Mouse (Mus musculus) limb, embryonic 14.5 days (tissue): ENCODE data around the gene AU018091. TPM values are rescaled to one million over a fixed set of nuclear protein-coding genes. Genes with fewer than 3 reads are reported as not detected.

Source experiments
- microRNA counts: library from miRNA; unstranded; fragments of <30 nt; microRNA quantifications from one replicate; lab custom pipeline; 2016
- microRNA-seq: library from miRNA; unstranded; fragments of <30 nt; microRNA quantifications from one replicate; pipeline ENCODE4, GENCODE M21; 2016
- polyA plus RNA-seq, 2 experiments: library from polyadenylated mRNA; depleted of rRNA in 1 of 2; stranded (reverse) in 1 of 2; unstranded in 1 of 2; fragments of >200 nt; fragmentation: Nextera tagmentation in 1 of 2; extraction: Ambion mirVana in 1 of 2; gene quantifications; 2 replicates each; pipeline versions ENCODE4 v1.2.1 to v1.2.3; 2012 to 2014

The AU018091 gene
- polyA plus RNA-seq, 2 experiments: 0.23 to 0.28 TPM

MicroRNA genes within 50 kb of the gene (microRNA counts, 519-probe panel; counts per million panel counts)
- microRNA mmu-miR-290-3p (lab: Ali Mortazavi, UCI): 2,473 counts per million, percentile 41 among the panel's probes with 10 or more counts
- 379 counts per million, percentile 1 among the panel's probes with 10 or more counts for microRNA mmu-miR-290-5p (lab: Ali Mortazavi, UCI)
- microRNA mmu-miR-291a-3p (lab: Ali Mortazavi, UCI): 2,422 counts per million, percentile 39 among the panel's probes with 10 or more counts
- not detected for microRNA mmu-miR-291a-5p (lab: Ali Mortazavi, UCI)
- microRNA mmu-miR-292-5p (lab: Ali Mortazavi, UCI): not detected

Small RNA genes within 50 kb of the gene (microRNA-seq; reads per million reads assigned to microRNA genes)
- gene Mir290a (not detected), gene Mir290b (not detected), gene Mir291a (not detected), gene Mir292 (not detected), gene Mir292b (not detected)

Other genes with a start within 250 kb of the AU018091 start
- gene Nlrp12, start 80.5 kb upstream of the AU018091 start, polyA plus RNA-seq (2012; rRNA removed): not detected in 2 replicates
- not detected in 2 replicates for gene Nlrp12, start 80.5 kb upstream of the AU018091 start, polyA plus RNA-seq (2014; fragmentation: Nextera tagmentation; extraction: Ambion mirVana)
- 209 and 348 TPM in 2 replicates for gene Myadm, start 119.9 kb upstream of the AU018091 start, polyA plus RNA-seq (2012; rRNA removed)
- 126 and 141 TPM in 2 replicates for gene Myadm, start 119.9 kb upstream of the AU018091 start, polyA plus RNA-seq (2014; fragmentation: Nextera tagmentation; extraction: Ambion mirVana)
- 1.6 and 1.7 TPM in 2 replicates for gene Prkcg, start 120.0 kb upstream of the AU018091 start, polyA plus RNA-seq (2012; rRNA removed)
- gene Prkcg, start 120.0 kb upstream of the AU018091 start, polyA plus RNA-seq (2014; fragmentation: Nextera tagmentation; extraction: Ambion mirVana): 0.17 and 0.35 TPM in 2 replicates
- gene Cacng7, start 163.8 kb upstream of the AU018091 start, polyA plus RNA-seq (2012; rRNA removed): 129 and 207 TPM in 2 replicates
- gene Cacng7, start 163.8 kb upstream of the AU018091 start, polyA plus RNA-seq (2014; fragmentation: Nextera tagmentation; extraction: Ambion mirVana): 2.5 and 3.9 TPM in 2 replicates
- 4.0 and 5.5 TPM in 2 replicates for gene Cacng8, start 221.5 kb upstream of the AU018091 start, polyA plus RNA-seq (2012; rRNA removed)
- gene Cacng8, start 221.5 kb upstream of the AU018091 start, polyA plus RNA-seq (2014; fragmentation: Nextera tagmentation; extraction: Ambion mirVana): 3.6 and 4.7 TPM in 2 replicates